Mouse (Mus musculus) myocyte (in vitro differentiated cells): ENCODE measurements around the gene Hrh1.

Source experiments
- MAX ChIP-seq: IDR thresholded peaks from one replicate; pipeline ENCODE4 v1.6.1; 2011; ENCODE audit warnings: low read depth, mild to moderate bottlenecking, control low read depth
- POLR2A ChIP-seq: IDR thresholded peaks from one replicate; pipeline ENCODE4 v1.6.1; 2011; ENCODE audit warnings: low read depth, mild to moderate bottlenecking, control low read depth, moderate library complexity; ENCODE audit not compliant: insufficient read length
- USF1 ChIP-seq: IDR thresholded peaks from one replicate; pipeline ENCODE4 v1.6.1; 2011; ENCODE audit warnings: low read depth, mild to moderate bottlenecking, control low read depth, moderate library complexity

DNA sequence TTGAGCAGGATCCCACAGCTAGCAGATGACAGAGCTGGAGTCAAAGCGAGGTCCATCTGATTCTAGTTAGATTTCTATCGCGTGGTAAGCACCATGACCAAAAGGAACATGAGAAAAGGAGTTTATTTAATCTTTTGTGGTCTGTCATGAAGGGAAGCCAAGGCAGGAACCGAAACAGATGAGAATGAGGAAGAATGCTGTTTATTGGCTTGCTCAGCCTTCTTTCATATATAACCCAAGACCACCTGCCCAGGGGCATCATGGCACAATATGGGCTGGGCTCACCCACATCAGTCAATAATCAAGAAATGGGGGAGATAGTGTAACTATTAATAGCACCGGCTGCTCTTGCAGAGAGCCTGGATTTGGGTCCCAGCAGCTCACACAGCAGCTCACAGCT is 33.0 kb upstream of the Hrh1 start:
- TF ChIP-seq POLR2A (no peak), USF1 (no peak), MAX (no peak)
